10 mouse cellular contexts compared by ENCODE assay signal in the genomic region with DNA sequence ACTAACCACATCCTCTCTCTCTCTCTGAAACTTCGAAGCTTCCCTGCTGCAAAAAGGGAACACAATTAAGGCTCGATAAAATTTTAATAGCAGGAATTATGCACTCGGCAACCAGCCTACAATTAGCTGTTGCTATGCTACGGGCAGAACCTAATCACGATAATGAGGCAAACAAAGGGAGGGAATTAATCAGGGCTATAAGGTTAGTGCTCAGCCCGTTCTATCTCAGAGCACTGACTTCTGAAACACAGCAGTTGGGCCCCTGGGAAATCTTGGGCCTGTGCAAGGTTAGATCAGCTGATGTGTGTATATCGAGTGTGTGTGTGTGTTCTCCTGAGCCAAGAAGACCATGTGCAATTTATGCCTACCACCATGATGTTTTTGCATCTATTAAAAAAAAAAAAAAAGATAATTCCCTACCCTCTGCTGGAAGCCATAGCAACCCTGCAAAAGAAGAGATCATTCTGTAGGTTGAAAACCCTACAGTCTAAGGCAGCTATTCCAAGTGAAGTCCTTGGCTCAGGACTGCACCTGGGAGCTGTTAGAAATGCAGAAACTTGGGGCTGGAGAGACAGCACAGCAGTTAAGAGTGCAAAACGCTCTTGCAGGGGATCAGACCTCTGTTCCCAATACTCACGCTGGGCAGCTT. TPM values are rescaled to one million over a fixed set of nuclear protein-coding genes. Genes with fewer than 3 reads are reported as not detected.
DNase-seq lines count a peak whose midpoint lies in the region; ATAC-seq lines count a peak whose summit lies in the region.
"Had no signal": no experiment of that assay in that cellular context is flagged by ENCODE, and none has a peak within 500 bp of the region (broad histone marks: within the 10 kb centered on the region; RNA-seq: fewer than 3 reads in every experiment).

No protein-coding gene starts in this region.

- DNase-seq in left cerebral cortex, adult 11 months (ENCODE audit: low spot score) = peak; percentile 38
- no peak for DNase-seq in left cerebral cortex, postnatal 36 days (ENCODE audit: low spot score in 2 of 2)
- no peak for DNase-seq in hindbrain, embryonic 10.5 days (ENCODE audit: low spot score)
- DNase-seq in gastrocnemius, postnatal 36 days = no peak
- no peak for DNase-seq in cerebellum, adult 11 months

- no peaks in the 10 kb centered on the region for H3K36me3 ChIP-seq in hindbrain, embryonic 10.5 days
- H3K36me3 ChIP-seq in midbrain, embryonic 12.5 days = no peaks in the 10 kb centered on the region
- H3K36me3 ChIP-seq: embryonic facial prominence, embryonic 12.5 days; liver, embryonic 15.5 days had no signal

- intact Hi-C loops in left cerebral cortex, postnatal 36 days (cut with DNase I) = loop anchor here (5.0 kb wide), 1 partner anchor 51 kb away; no protein-coding TSS in a partner anchor
- intact Hi-C loops in gastrocnemius, postnatal 36 days (cut with DNase I) = no loop called here

- peak overlapping the region; percentile 73 for H3K27ac ChIP-seq in hindbrain, embryonic 10.5 days
- H3K27ac ChIP-seq in midbrain, embryonic 12.5 days (replicated peaks) = peak overlapping the region; percentile 74
- H3K27ac ChIP-seq: embryonic facial prominence, embryonic 12.5 days; liver, embryonic 15.5 days; stomach, postnatal 0 days had no signal

- peak overlapping the region; percentile 15 for H3K4me2 ChIP-seq in midbrain, embryonic 12.5 days (replicated peaks)
- H3K4me2 ChIP-seq: embryonic facial prominence, embryonic 12.5 days; liver, embryonic 15.5 days had no signal

- H3K27me3 ChIP-seq in hindbrain, embryonic 10.5 days (ENCODE audit: insufficient read depth, poor library complexity, severe bottlenecking) = no peaks in the 10 kb centered on the region
- H3K27me3 ChIP-seq in midbrain, embryonic 12.5 days = no peaks in the 10 kb centered on the region
- H3K27me3 ChIP-seq: embryonic facial prominence, embryonic 12.5 days; liver, embryonic 15.5 days had no signal

- WGBS in hindbrain, embryonic 10.5 days = 49% methylated on average over 9 of the region's 9 CpGs
- 34% methylated on average over 9 of the region's 9 CpGs for WGBS in midbrain, embryonic 12.5 days

- H3K9ac ChIP-seq in midbrain, embryonic 12.5 days (replicated peaks) = no peak overlapping the region
- H3K9ac ChIP-seq: embryonic facial prominence, embryonic 12.5 days; liver, embryonic 15.5 days had no signal

- H3K9me3 ChIP-seq in hindbrain, embryonic 10.5 days = no peaks in the 10 kb centered on the region
- no peaks in the 10 kb centered on the region for H3K9me3 ChIP-seq in midbrain, embryonic 12.5 days
- H3K9me3 ChIP-seq: embryonic facial prominence, embryonic 12.5 days; liver, embryonic 15.5 days had no signal

- H3K4me3 ChIP-seq in hindbrain, embryonic 10.5 days = no peak overlapping the region
- H3K4me3 ChIP-seq in midbrain, embryonic 12.5 days = no peak overlapping the region
- H3K4me3 ChIP-seq: embryonic facial prominence, embryonic 12.5 days; liver, embryonic 15.5 days had no signal

- H3K4me1 ChIP-seq in hindbrain, embryonic 10.5 days (replicated peaks) = peaks cover 41% of the 10 kb centered on the region
- H3K4me1 ChIP-seq in midbrain, embryonic 12.5 days = peaks cover 24% of the 10 kb centered on the region
- H3K4me1 ChIP-seq: liver, embryonic 15.5 days had no signal

- 0 out of 2 replicates have a peak, but pooled peaks have one; percentile 34 for ATAC-seq in midbrain, embryonic 12.5 days (ENCODE audit: low FRiP score, low read depth)
- no peak for ATAC-seq in megakaryocyte progenitor cell, adult 5-6 weeks (replicated peaks; ENCODE audit: poor library complexity)

RNA-seq across cellular contexts. Expression of a gene that starts 58.9 kb away (rescaled TPM):
- total RNA-seq in left cerebral cortex, postnatal 36 days (2021) = 10 to 100 TPM; 28.5 to 31.1 TPM
- 16.5 and 19.7 TPM in 2 replicates for polyA plus RNA-seq in hindbrain, embryonic 10.5 days (2016; fragmentation: Nextera tagmentation; extraction: Ambion mirVana)
- polyA plus RNA-seq in midbrain, embryonic 12.5 days (2016; fragmentation: Nextera tagmentation; extraction: Ambion mirVana) = 18.9 and 22.1 TPM in 2 replicates
- 1 to 10 TPM; 5.0 to 7.2 TPM for total RNA-seq in gastrocnemius, postnatal 36 days (2021)
- 17.1 and 19.7 TPM in 2 replicates for total RNA-seq in megakaryocyte progenitor cell, adult 5-6 weeks (2015)
- 18.0 and 20.3 TPM in 2 replicates for total RNA-seq in megakaryocyte progenitor cell, adult 5-6 weeks (2017)
